Mouse (Mus musculus): ENCODE measurements at regions not wholly inside any gene's neighbourhood (a gene's known extent, or its start where the extent isn't known, plus 50 kb on each side); places are given as distances from the start of the nearest gene placed in this dataset.
A peak's percentile ranks its signal among the peaks of the same experiment; 100 is the strongest.

GRCm38 (mm10) chr14:40308316-40308715 lies 584.8 kb downstream of the Sh2d4b start:
- no peak for DNase-seq (ENCODE audit: low read depth, low spot score)

DNA sequence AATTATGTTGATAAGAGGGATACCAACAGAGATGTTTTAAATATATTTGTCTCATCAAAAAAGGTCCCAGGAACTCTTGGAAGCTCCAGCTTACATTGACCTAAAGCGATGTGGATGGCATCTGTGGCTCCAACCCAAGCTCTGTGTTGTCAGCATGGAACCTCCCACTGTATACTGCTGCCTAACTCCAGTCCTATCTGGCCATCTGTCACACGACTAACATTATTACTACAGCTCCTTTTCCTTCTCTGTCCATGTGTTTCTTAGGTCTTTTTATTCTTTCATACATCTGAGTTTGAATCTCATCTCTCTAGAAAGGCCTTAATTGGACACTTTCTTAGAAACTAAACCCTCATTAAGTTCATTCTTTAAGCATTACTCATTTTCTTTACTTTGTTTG lies 613.9 kb downstream of the Sh2d4b start:
- no peak for DNase-seq (ENCODE audit: low read depth, low spot score)

DNA sequence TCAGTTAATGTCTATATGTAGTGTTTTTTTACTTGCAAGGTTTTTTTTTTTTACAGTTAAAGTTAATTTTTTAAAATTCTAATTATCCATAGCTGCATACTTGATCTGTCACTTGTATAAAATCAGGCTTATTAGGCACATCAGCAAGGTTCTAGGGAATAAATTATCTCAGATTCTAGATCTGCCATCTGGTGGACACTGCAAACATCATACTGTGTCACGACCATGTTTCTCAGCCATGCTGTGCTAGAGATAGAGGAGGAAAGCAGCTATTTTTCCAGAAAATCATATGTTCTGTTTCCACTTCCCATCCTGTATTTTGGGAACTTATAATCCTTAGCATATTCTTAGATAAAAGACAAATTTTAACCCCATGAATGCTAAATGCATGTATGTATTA lies 617.7 kb downstream of the Sh2d4b start:
- DNase-seq (ENCODE audit: low read depth, low spot score): no peak

DNA sequence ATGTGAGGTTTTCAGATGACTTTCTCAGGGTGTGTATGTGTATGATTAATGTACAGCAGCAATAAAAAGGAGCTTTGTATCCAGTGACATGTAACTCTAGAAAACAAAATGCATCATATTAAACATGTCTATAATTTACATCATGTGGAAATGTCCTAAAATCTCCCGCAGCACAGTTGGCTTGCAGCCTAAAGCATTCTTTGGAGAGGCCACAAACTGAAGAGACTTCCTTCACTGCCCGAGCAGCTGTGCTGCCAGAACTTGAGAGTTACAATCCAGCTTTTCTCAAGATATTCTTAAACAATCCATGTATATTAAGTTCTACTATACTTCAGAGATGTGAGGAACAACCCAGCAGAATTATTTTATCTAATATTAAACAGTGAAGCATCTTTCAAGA lies 631.4 kb downstream of the Sh2d4b start:
- no peak for DNase-seq (ENCODE audit: low read depth, low spot score)

GRCm38 (mm10) chr14:40232084-40232483 lies 661.0 kb downstream of the Sh2d4b start:
- peak; percentile 77 for DNase-seq (ENCODE audit: low read depth, low spot score)

GRCm38 (mm10) chr14:40224331-40224730 lies 668.7 kb downstream of the Sh2d4b start:
- no peak for DNase-seq (ENCODE audit: low read depth, low spot score)
